14 mouse cellular contexts compared by ENCODE assay signal in the genomic region with DNA sequence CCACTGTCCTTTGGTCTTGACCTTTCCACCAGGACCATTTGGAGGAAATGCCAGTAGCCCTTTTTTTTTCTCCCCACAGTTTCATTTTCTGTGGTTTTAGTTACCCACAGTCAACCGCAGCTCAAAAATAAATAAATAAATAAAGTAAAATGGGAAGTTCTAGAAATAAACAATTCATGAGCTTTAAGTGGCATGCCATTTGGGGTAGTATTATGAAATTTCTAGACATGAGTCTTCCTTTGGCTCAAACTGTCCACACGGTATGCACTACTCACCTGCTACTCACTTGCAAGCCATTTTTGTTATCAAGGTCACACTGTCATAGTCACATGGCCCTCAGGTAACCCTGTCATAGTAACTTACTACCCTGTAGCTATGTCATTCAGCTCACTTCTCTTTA.
"Had no signal": no experiment of that assay in that cellular context is flagged by ENCODE, and none has a peak within 500 bp of the region (broad histone marks: within the 10 kb centered on the region; RNA-seq: fewer than 3 reads in every experiment).

No protein-coding gene starts in this region.

- H3K27me3 ChIP-seq: midbrain, embryonic 13.5 days; neural tube, embryonic 12.5 days had no signal

- ATAC-seq: intestine, embryonic 16.5 days had no signal

- H3K36me3 ChIP-seq: limb, embryonic 10.5 days; midbrain, embryonic 13.5 days; neural tube, embryonic 12.5 days had no signal

- H3K9me3 ChIP-seq: limb, embryonic 10.5 days; midbrain, embryonic 13.5 days; neural tube, embryonic 12.5 days had no signal

- H3K9ac ChIP-seq: lung, embryonic 14.5 days; midbrain, embryonic 13.5 days; neural tube, embryonic 12.5 days had no signal

- H3K4me2 ChIP-seq: liver, embryonic 11.5 days; lung, embryonic 14.5 days; midbrain, embryonic 13.5 days; neural tube, embryonic 12.5 days had no signal

- DNase-seq: kidney, adult 9 months; kidney, postnatal 10 days; kidney, postnatal 4 days; lung, embryonic 14.5 days; lung, postnatal 10 days; lung, postnatal 4 days; retina, postnatal 1 day; right cerebral cortex, postnatal 14 days had no signal

- H3K4me3 ChIP-seq: layer of hippocampus, adult 2 months; limb, embryonic 10.5 days; midbrain, embryonic 13.5 days; neural tube, embryonic 12.5 days had no signal

- H3K4me1 ChIP-seq: neural tube, embryonic 12.5 days had no signal

- H3K27ac ChIP-seq: layer of hippocampus, adult 2 months; limb, embryonic 10.5 days; midbrain, embryonic 13.5 days; neural tube, embryonic 12.5 days had no signal
